In the genomic region with DNA sequence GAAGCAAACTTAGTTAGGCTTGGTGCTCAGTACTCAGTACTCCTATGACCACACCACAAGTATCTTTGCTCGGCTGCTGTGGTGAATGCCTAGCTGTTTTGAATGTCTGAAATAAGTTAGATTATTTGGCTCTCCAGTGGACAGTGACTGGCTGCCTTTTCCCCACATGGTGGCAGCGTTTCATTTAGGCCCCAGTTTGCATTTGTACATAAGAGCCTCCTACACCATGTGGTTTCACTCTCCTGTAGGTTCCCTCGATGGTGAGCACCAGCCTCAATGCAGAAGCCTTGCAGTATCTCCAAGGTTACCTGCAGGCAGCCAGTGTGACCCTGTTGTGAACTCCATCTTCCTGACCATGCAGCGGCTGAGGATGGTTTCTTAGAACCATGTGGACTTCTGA, we compare ENCODE assay signal across 9 mouse cellular contexts. TPM values are rescaled to one million over a fixed set of nuclear protein-coding genes. Genes with fewer than 3 reads are reported as not detected.
DNase-seq lines count a peak whose midpoint lies in the region; ATAC-seq and TF ChIP-seq lines count a peak whose summit lies in the region.
"Had no signal": no experiment of that assay in that cellular context is flagged by ENCODE, and none has a peak within 500 bp of the region (broad histone marks: within the 10 kb centered on the region; RNA-seq: fewer than 3 reads in every experiment).

No protein-coding gene starts in this region.

- H3K9me3 ChIP-seq in forebrain, postnatal 0 days (ENCODE audit: low read length), result no peaks in the 10 kb centered on the region
- no peaks in the 10 kb centered on the region for H3K9me3 ChIP-seq in forebrain, embryonic 15.5 days
- H3K9me3 ChIP-seq in midbrain, embryonic 14.5 days (ENCODE audit: control insufficient read depth, low read length), result no peaks in the 10 kb centered on the region
- no peaks in the 10 kb centered on the region for H3K9me3 ChIP-seq in midbrain, embryonic 11.5 days (ENCODE audit: control insufficient read depth, low read length)
- no peaks in the 10 kb centered on the region for H3K9me3 ChIP-seq in intestine, postnatal 0 days (ENCODE audit: control insufficient read depth)
- H3K9me3 ChIP-seq in stomach, postnatal 0 days (ENCODE audit: control insufficient read depth, low read length), result no peaks in the 10 kb centered on the region
- H3K9me3 ChIP-seq: G1E had no signal

- TF ChIP-seq EP300 in stomach, postnatal 0 days (optimal IDR thresholded peaks at IDR 0.05), result no peak

- 62% methylated on average over 4 of the region's 4 CpGs for WGBS in forebrain, postnatal 0 days
- 65% methylated on average over 4 of the region's 4 CpGs for WGBS in forebrain, embryonic 15.5 days
- WGBS in midbrain, embryonic 14.5 days, result 64% methylated on average over 4 of the region's 4 CpGs
- 71% methylated on average over 4 of the region's 4 CpGs for WGBS in midbrain, embryonic 11.5 days
- WGBS in intestine, postnatal 0 days, result 41% methylated on average over 4 of the region's 4 CpGs
- WGBS in stomach, postnatal 0 days, result 39% methylated on average over 4 of the region's 4 CpGs

- DNase-seq in forebrain, postnatal 0 days, result peak; percentile 35
- DNase-seq in midbrain, embryonic 14.5 days, result peak; percentile 42
- no peak for DNase-seq in midbrain, embryonic 11.5 days (ENCODE audit: low spot score, missing footprints)
- no peak for DNase-seq in stomach, postnatal 0 days (ENCODE audit: low spot score)
- DNase-seq in cerebellum, postnatal 4 days (ENCODE audit: low spot score in 2 of 2), result no peak
- DNase-seq in urinary bladder, postnatal 25 days (ENCODE audit: low spot score), result no peak

- H3K27me3 ChIP-seq in forebrain, postnatal 0 days (ENCODE audit: insufficient read depth, low read length), result no peaks in the 10 kb centered on the region
- H3K27me3 ChIP-seq in forebrain, embryonic 15.5 days, result no peaks in the 10 kb centered on the region
- H3K27me3 ChIP-seq in midbrain, embryonic 14.5 days (ENCODE audit: control insufficient read depth, insufficient read depth, low read length), result no peaks in the 10 kb centered on the region
- H3K27me3 ChIP-seq in midbrain, embryonic 11.5 days (ENCODE audit: control insufficient read depth, insufficient read depth, low read length), result no peaks in the 10 kb centered on the region
- H3K27me3 ChIP-seq in intestine, postnatal 0 days (replicated peaks; ENCODE audit: control insufficient read depth, insufficient read depth, low read length), result no peaks in the 10 kb centered on the region
- no peaks in the 10 kb centered on the region for H3K27me3 ChIP-seq in stomach, postnatal 0 days (ENCODE audit: control insufficient read depth, insufficient read depth, low read length)

- H3K27ac ChIP-seq in forebrain, postnatal 0 days (ENCODE audit: low read depth, low read length), result no peak overlapping the region
- no peak overlapping the region for H3K27ac ChIP-seq in forebrain, embryonic 15.5 days (replicated peaks)
- H3K27ac ChIP-seq in midbrain, embryonic 14.5 days (replicated peaks; ENCODE audit: low read depth, low read length), result no peak overlapping the region
- H3K27ac ChIP-seq in midbrain, embryonic 11.5 days (ENCODE audit: low read depth, low read length), result no peak overlapping the region
- H3K27ac ChIP-seq in intestine, postnatal 0 days (ENCODE audit: low read depth, low read length), result no peak overlapping the region
- no peak overlapping the region for H3K27ac ChIP-seq in stomach, postnatal 0 days (replicated peaks)

- peaks cover 81% of the 10 kb centered on the region for H3K36me3 ChIP-seq in forebrain, postnatal 0 days (ENCODE audit: insufficient read depth)
- H3K36me3 ChIP-seq in forebrain, embryonic 15.5 days, result peaks cover 96% of the 10 kb centered on the region
- H3K36me3 ChIP-seq in midbrain, embryonic 14.5 days (ENCODE audit: control insufficient read depth, insufficient read depth, low read length), result peaks cover 96% of the 10 kb centered on the region
- H3K36me3 ChIP-seq in midbrain, embryonic 11.5 days (ENCODE audit: control insufficient read depth, insufficient read depth, low read length), result peaks cover 42% of the 10 kb centered on the region
- peaks cover 89% of the 10 kb centered on the region for H3K36me3 ChIP-seq in intestine, postnatal 0 days (ENCODE audit: control insufficient read depth, insufficient read depth)
- peaks cover 39% of the 10 kb centered on the region for H3K36me3 ChIP-seq in stomach, postnatal 0 days (ENCODE audit: control insufficient read depth, insufficient read depth, low read length)

- no peak overlapping the region for H3K9ac ChIP-seq in forebrain, postnatal 0 days
- no peak overlapping the region for H3K9ac ChIP-seq in forebrain, embryonic 15.5 days (replicated peaks)
- no peak overlapping the region for H3K9ac ChIP-seq in midbrain, embryonic 14.5 days (replicated peaks; ENCODE audit: low read length)
- H3K9ac ChIP-seq in midbrain, embryonic 11.5 days (ENCODE audit: low read length), result no peak overlapping the region
- H3K9ac ChIP-seq in intestine, postnatal 0 days (ENCODE audit: low read depth, low read length), result no peak overlapping the region
- no peak overlapping the region for H3K9ac ChIP-seq in stomach, postnatal 0 days (ENCODE audit: low read length)

- TF ChIP-seq CTCF in forebrain, postnatal 0 days (IDR thresholded peaks at IDR 0.05; ENCODE audit: low read depth), result peak; percentile 52
- peak; percentile 69 for TF ChIP-seq CTCF in intestine, postnatal 0 days (IDR thresholded peaks at IDR 0.05; ENCODE audit: low read depth)
- TF ChIP-seq CTCF in stomach, postnatal 0 days (IDR thresholded peaks at IDR 0.05; ENCODE audit: low read depth), result peak; percentile 70

- H3K4me3 ChIP-seq in forebrain, postnatal 0 days (ENCODE audit: low read depth, low read length), result no peak overlapping the region
- no peak overlapping the region for H3K4me3 ChIP-seq in forebrain, embryonic 15.5 days
- no peak overlapping the region for H3K4me3 ChIP-seq in midbrain, embryonic 14.5 days (replicated peaks; ENCODE audit: low read depth, low read length)
- H3K4me3 ChIP-seq in midbrain, embryonic 11.5 days (ENCODE audit: low read depth, low read length), result no peak overlapping the region
- no peak overlapping the region for H3K4me3 ChIP-seq in intestine, postnatal 0 days (ENCODE audit: low read depth, low read length)
- no peak overlapping the region for H3K4me3 ChIP-seq in stomach, postnatal 0 days (ENCODE audit: low read depth, low read length)

- H3K4me2 ChIP-seq in forebrain, postnatal 0 days (ENCODE audit: low read depth), result no peak overlapping the region
- no peak overlapping the region for H3K4me2 ChIP-seq in forebrain, embryonic 15.5 days (replicated peaks)
- no peak overlapping the region for H3K4me2 ChIP-seq in midbrain, embryonic 14.5 days (ENCODE audit: low read length)
- H3K4me2 ChIP-seq in midbrain, embryonic 11.5 days, result no peak overlapping the region
- H3K4me2 ChIP-seq in intestine, postnatal 0 days (replicated peaks; ENCODE audit: low read depth), result no peak overlapping the region
- no peak overlapping the region for H3K4me2 ChIP-seq in stomach, postnatal 0 days (replicated peaks; ENCODE audit: low read depth)

- no peaks in the 10 kb centered on the region for H3K4me1 ChIP-seq in forebrain, postnatal 0 days (ENCODE audit: insufficient read depth)
- H3K4me1 ChIP-seq in forebrain, embryonic 15.5 days, result no peaks in the 10 kb centered on the region
- H3K4me1 ChIP-seq in midbrain, embryonic 14.5 days (ENCODE audit: control insufficient read depth, insufficient read depth, low read length), result no peaks in the 10 kb centered on the region
- H3K4me1 ChIP-seq in midbrain, embryonic 11.5 days (ENCODE audit: control insufficient read depth, insufficient read depth, low read length), result no peaks in the 10 kb centered on the region
- H3K4me1 ChIP-seq in intestine, postnatal 0 days (replicated peaks; ENCODE audit: control insufficient read depth, insufficient read depth, low read length), result no peaks in the 10 kb centered on the region
- H3K4me1 ChIP-seq in stomach, postnatal 0 days (replicated peaks; ENCODE audit: control insufficient read depth, insufficient read depth), result no peaks in the 10 kb centered on the region

- ATAC-seq in forebrain, postnatal 0 days, result no peak
- ATAC-seq in forebrain, embryonic 15.5 days (replicated peaks), result no peak
- no peak for ATAC-seq in midbrain, embryonic 14.5 days (ENCODE audit: low FRiP score, low TSS enrichment)
- no peak for ATAC-seq in midbrain, embryonic 11.5 days (ENCODE audit: low FRiP score)
- ATAC-seq in intestine, postnatal 0 days, result no peak
- peak; percentile 40 for ATAC-seq in stomach, postnatal 0 days (ENCODE audit: low FRiP score, low TSS enrichment)

RNA-seq across cellular contexts. Expression of gene Cse1l, which starts 39.6 kb away (rescaled TPM):
- 75.9 and 79.7 TPM in 2 replicates for total RNA-seq in forebrain, postnatal 0 days (2014; rRNA removed)
- 64.1 and 68.8 TPM in 2 replicates for polyA plus RNA-seq in forebrain, postnatal 0 days (2015; fragmentation: Nextera tagmentation; extraction: Ambion mirVana)
- polyA plus RNA-seq in forebrain, embryonic 15.5 days (2015; fragmentation: Nextera tagmentation; extraction: Ambion mirVana), result 101 TPM in 2 replicates
- polyA plus RNA-seq in midbrain, embryonic 14.5 days (2014; fragmentation: Nextera tagmentation; extraction: Ambion mirVana), result 100 and 128 TPM in 2 replicates
- polyA plus RNA-seq in midbrain, embryonic 11.5 days (2014; fragmentation: Nextera tagmentation; extraction: Ambion mirVana), result 231 and 260 TPM in 2 replicates
- polyA plus RNA-seq in intestine, postnatal 0 days (2015; fragmentation: Nextera tagmentation; extraction: Ambion mirVana), result 20.8 and 22.1 TPM in 2 replicates
- polyA plus RNA-seq in stomach, postnatal 0 days (2015; fragmentation: Nextera tagmentation; extraction: Ambion mirVana), result 29.1 and 29.3 TPM in 2 replicates

RNA-seq across cellular contexts. Expression of gene Stau1, which starts 50.6 kb away (rescaled TPM):
- total RNA-seq in forebrain, postnatal 0 days (2014; rRNA removed), result 29.7 and 39.6 TPM in 2 replicates
- 75.2 and 97.3 TPM in 2 replicates for polyA plus RNA-seq in forebrain, postnatal 0 days (2015; fragmentation: Nextera tagmentation; extraction: Ambion mirVana)
- 118 and 124 TPM in 2 replicates for polyA plus RNA-seq in forebrain, embryonic 15.5 days (2015; fragmentation: Nextera tagmentation; extraction: Ambion mirVana)
- 84.1 and 109 TPM in 2 replicates for polyA plus RNA-seq in midbrain, embryonic 14.5 days (2014; fragmentation: Nextera tagmentation; extraction: Ambion mirVana)
- 96.2 and 104 TPM in 2 replicates for polyA plus RNA-seq in midbrain, embryonic 11.5 days (2014; fragmentation: Nextera tagmentation; extraction: Ambion mirVana)
- 30.0 and 31.0 TPM in 2 replicates for polyA plus RNA-seq in intestine, postnatal 0 days (2015; fragmentation: Nextera tagmentation; extraction: Ambion mirVana)
- polyA plus RNA-seq in stomach, postnatal 0 days (2015; fragmentation: Nextera tagmentation; extraction: Ambion mirVana), result 34.9 and 35.0 TPM in 2 replicates

Comparison
In these comparisons a context has a peak if more than half of its experiments do, and no peak if none do; other contexts are left out.
1. DNase-seq: peak in forebrain, postnatal 0 days (single experiment) and midbrain, embryonic 14.5 days (single experiment); none in midbrain, embryonic 11.5 days (single experiment), stomach, postnatal 0 days (single experiment), cerebellum, postnatal 4 days (0 of 2) and urinary bladder, postnatal 25 days (single experiment).
2. Peak in every context shown above with its lines, with median percentiles within 50 percentile points of each other: CTCF ChIP-seq.